Mouse (Mus musculus) MEL (cell line): ENCODE results near the gene Myh3.

ENCODE experiments used
- CTCF ChIP-seq, 3 experiments: IDR thresholded peaks in 2 of 3; conservative IDR thresholded peaks in 1 of 3; 2 replicates each; pipeline ENCODE4 v1.5.1; 2011 to 2012; ENCODE audit warnings: low read length in 3 of 3, low read depth in 2 of 3, mild to moderate bottlenecking in 2 of 3, improper control_type of control experiment in 1 of 3, inconsistent platforms in 1 of 3, mixed read lengths in 1 of 3, moderate library complexity in 1 of 3; ENCODE audit not compliant: control insufficient read depth in 1 of 3, insufficient read depth in 1 of 3, poor library complexity in 1 of 3, severe bottlenecking in 1 of 3
- ETS1 ChIP-seq: IDR thresholded peaks from 2 replicates; pipeline ENCODE4 v1.6.1; 2012; ENCODE audit warnings: low read depth, mild to moderate bottlenecking, inconsistent platforms, low read length, improper control_type of control experiment, moderate library complexity
- HCFC1 ChIP-seq: IDR thresholded peaks from 2 replicates; pipeline ENCODE4 v1.6.1; 2012; ENCODE audit warnings: low read depth, mild to moderate bottlenecking, inconsistent platforms, low read length, improper control_type of control experiment, moderate library complexity

DNA sequence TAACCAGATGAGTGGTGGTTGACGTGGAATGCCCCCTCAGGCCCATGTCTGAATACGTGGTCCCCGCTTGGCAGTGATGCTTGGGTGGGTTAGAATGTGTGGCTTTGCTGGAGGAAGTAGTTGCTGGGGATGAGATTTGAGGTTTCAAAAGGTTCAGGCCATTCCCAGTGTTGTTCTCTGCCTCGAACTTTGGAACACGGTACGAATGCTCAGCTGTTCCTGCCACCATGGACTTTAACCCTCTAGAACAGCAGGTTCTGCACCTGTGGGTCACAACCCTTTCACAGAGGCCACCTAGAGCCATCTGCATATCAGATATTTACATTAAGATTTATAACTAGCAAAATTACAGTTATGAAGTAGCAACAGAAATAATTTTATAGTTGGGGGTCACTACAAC is 41.9 kb upstream of the Myh3 start:
- TF ChIP-seq ETS1: no peak
- no peak for TF ChIP-seq HCFC1
- TF ChIP-seq CTCF (IDR thresholded peaks at IDR 0.05 in 2 of 3, conservative IDR thresholded peaks at IDR 0.05 in 1 of 3; ENCODE audit: control insufficient read depth in 1 of 3, insufficient read depth in 1 of 3, low read depth in 2 of 3, low read length in 3 of 3, poor library complexity in 1 of 3, severe bottlenecking in 1 of 3): no peak
